Mouse (Mus musculus): ENCODE data around the gene Cwh43. TPM values are rescaled to one million over a fixed set of nuclear protein-coding genes. Genes with fewer than 3 reads are reported as not detected.

Cwh43 gene
- total RNA-seq, 2 experiments from 2014 or later: 3.5 to 4.2 TPM

- DNase-seq: peak; percentile 12
- intact Hi-C loops (cut with DNase I): loop anchor here (5.0 kb wide), 1 partner anchor 311 kb away; no protein-coding TSS in a partner anchor
These were observed 22.3 kb upstream of the Cwh43 start for GRCm38 (mm10) chr5:73383647-73383970.

GRCm38 (mm10) chr5:73393041-73393440 lies 12.8 kb upstream of the Cwh43 start:
- DNase-seq: peak; percentile 13
- intact Hi-C loops (cut with DNase I): no loop called here

GRCm38 (mm10) chr5:73399768-73400526 lies 5.9 kb upstream of the Cwh43 start:
- no peak for DNase-seq
- intact Hi-C loops (cut with DNase I): no loop called here

- intact Hi-C loops (cut with DNase I): no loop called here
- no peak for DNase-seq
These were observed 4.5 kb upstream of the Cwh43 start for GRCm38 (mm10) chr5:73401341-73401740.

GRCm38 (mm10) chr5:73402911-73403310 lies 3.0 kb upstream of the Cwh43 start:
- intact Hi-C loops (cut with DNase I): no loop called here
- DNase-seq: no peak

- intact Hi-C loops (cut with DNase I): no loop called here
- DNase-seq: no peak
These were observed 2.4 kb upstream of the Cwh43 start for GRCm38 (mm10) chr5:73403311-73404068.

- DNase-seq: no peak
- intact Hi-C loops (cut with DNase I): no loop called here
These were observed 1.1 kb upstream of the Cwh43 start for GRCm38 (mm10) chr5:73404790-73405189.

- no peak for DNase-seq
- intact Hi-C loops (cut with DNase I): no loop called here
These were observed 986 bp downstream of the Cwh43 start for GRCm38 (mm10) chr5:73406861-73407260.

- intact Hi-C loops (cut with DNase I): no loop called here
- no peak for DNase-seq
These were observed 4.1 kb downstream of the Cwh43 start for GRCm38 (mm10) chr5:73409970-73410369.

- intact Hi-C loops (cut with DNase I): no loop called here
- DNase-seq: no peak
These were observed 5.9 kb downstream of the Cwh43 start for GRCm38 (mm10) chr5:73411771-73412170.

- intact Hi-C loops (cut with DNase I): no loop called here
- DNase-seq: no peak
These were observed 8.3 kb downstream of the Cwh43 start for GRCm38 (mm10) chr5:73414172-73414571.

GRCm38 (mm10) chr5:73419045-73419695 lies 13.3 kb downstream of the Cwh43 start:
- intact Hi-C loops (cut with DNase I): no loop called here
- DNase-seq: no peak

GRCm38 (mm10) chr5:73426824-73427223 lies 20.9 kb downstream of the Cwh43 start:
- no peak for DNase-seq
- intact Hi-C loops (cut with DNase I): no loop called here

- intact Hi-C loops (cut with DNase I): no loop called here
- peak; percentile 83 for DNase-seq
These were observed 25.7 kb downstream of the Cwh43 start for GRCm38 (mm10) chr5:73431581-73431980.

GRCm38 (mm10) chr5:73432805-73433204 lies 26.9 kb downstream of the Cwh43 start:
- DNase-seq: no peak
- intact Hi-C loops (cut with DNase I): no loop called here

GRCm38 (mm10) chr5:73434764-73435163 lies 28.9 kb downstream of the Cwh43 start:
- intact Hi-C loops (cut with DNase I): loop anchor here (2.0 kb wide), 1 partner anchor 202 kb away; no protein-coding TSS in a partner anchor
- DNase-seq: no peak

- DNase-seq: no peak
- intact Hi-C loops (cut with DNase I): no loop called here
These were observed 36.3 kb downstream of the Cwh43 start for GRCm38 (mm10) chr5:73442176-73442575.

GRCm38 (mm10) chr5:73450276-73450675 lies 44.4 kb downstream of the Cwh43 start:
- no peak for DNase-seq
- intact Hi-C loops (cut with DNase I): no loop called here

- intact Hi-C loops (cut with DNase I): no loop called here
- DNase-seq: no peak
These were observed 48.8 kb downstream of the Cwh43 start for GRCm38 (mm10) chr5:73454502-73455306.

- intact Hi-C loops (cut with DNase I): no loop called here
- no peak for DNase-seq
These were observed 49.4 kb downstream of the Cwh43 start for GRCm38 (mm10) chr5:73455307-73455687.
